Mouse (Mus musculus) cerebellum, adult 2 months (tissue): ENCODE measurements around the gene Tbxa2r. TPM values are rescaled to one million over a fixed set of nuclear protein-coding genes. Genes with fewer than 3 reads are reported as not detected.

Experiments
- DNase-seq, 2 experiments: peaks; one replicate each; pipeline ENCODE4 v3.0.0; 2021
- H3K27ac ChIP-seq: fragments of 200-500 bp; 2 replicates; pipeline ENCODE4 v1.5.1; 2012; ENCODE audit warnings: low read length, control low read depth, inconsistent platforms; ENCODE audit not compliant: insufficient read depth
- H3K27me3 ChIP-seq: fragments of 200-500 bp; 2 replicates; pipeline ENCODE4 v1.6.1; 2012; ENCODE audit warnings: inconsistent platforms, mild to moderate bottlenecking, low read length, moderate library complexity; ENCODE audit not compliant: control insufficient read depth, insufficient read depth
- H3K4me1 ChIP-seq: fragments of 200-500 bp; 2 replicates; pipeline ENCODE4 v1.6.1; 2011; ENCODE audit warnings: low read length; ENCODE audit not compliant: control insufficient read depth, insufficient read depth
- H3K4me3 ChIP-seq: fragments of 200-500 bp; replicated peaks from 2 replicates; pipeline ENCODE3; 2011; ENCODE audit warnings: mild to moderate bottlenecking, low read depth, low read length, control low read depth; ENCODE audit not compliant: insufficient read depth
- CTCF ChIP-seq: fragments of 200-500 bp; IDR thresholded peaks from 2 replicates; pipeline ENCODE4 v1.5.1; 2011; ENCODE audit warnings: low read depth, mild to moderate bottlenecking, control low read depth, low read length, moderate library complexity, borderline replicate concordance; ENCODE audit not compliant: insufficient read depth
- POLR2A ChIP-seq: fragments of 200-500 bp; IDR thresholded peaks from 2 replicates; pipeline ENCODE4 v1.6.1; 2011; ENCODE audit warnings: low read length, control low read depth, borderline replicate concordance; ENCODE audit not compliant: insufficient read depth
- WGBS: fragments of 180-500 bp; shearing (Covaris S2); methylation state at CpG from one replicate; pipeline ENCODE4 v1.1.7; 2018; 5-methylcytosine and 5-hydroxymethylcytosine counted together
- polyA plus RNA-seq: library from polyadenylated mRNA; depleted of rRNA; stranded (reverse); fragments of >200 nt; gene quantifications from 2 replicates; pipeline ENCODE4 v1.2.3, GENCODE M21; 2012

Tbxa2r gene
- polyA plus RNA-seq, 1 experiment = 3.2 TPM

GRCm38 (mm10) chr10:81323141-81323775 is 5.3 kb upstream of the Tbxa2r start:
- Histone ChIP-seq H3K4me3 (no peak overlapping the region), H3K27ac (no peak overlapping the region), H3K27me3 (no peaks in the 10 kb centered on the region), H3K4me1 (peaks cover 12% of the 10 kb centered on the region; the same call in 1 of the 2 replicates)
- TF ChIP-seq CTCF (no peak), POLR2A (no peak)
- DNase-seq = no peak
- WGBS = 86% methylated on average over 23 of the region's 23 CpGs

- DNase-seq = no peak
- Histone ChIP-seq H3K27ac (no peak overlapping the region), H3K27me3 (no peaks in the 10 kb centered on the region), H3K4me3 (no peak overlapping the region), H3K4me1 (peaks cover 9% of the 10 kb centered on the region; the same call in 1 of the 2 replicates)
- WGBS = 77% methylated on average over 18 of the region's 18 CpGs
- no peak for TF ChIP-seq CTCF
- TF ChIP-seq POLR2A = no peak
Observed at GRCm38 (mm10) chr10:81323791-81324530, 4.6 kb upstream of the Tbxa2r start.

GRCm38 (mm10) chr10:81325176-81325575 is 3.4 kb upstream of the Tbxa2r start:
- WGBS = 90% methylated on average over 21 of the region's 21 CpGs
- Histone ChIP-seq H3K27ac (no peak overlapping the region), H3K4me3 (no peak overlapping the region), H3K4me1 (no peaks in the 10 kb centered on the region), H3K27me3 (no peaks in the 10 kb centered on the region)
- TF ChIP-seq CTCF = no peak
- TF ChIP-seq POLR2A = no peak
- no peak for DNase-seq

GRCm38 (mm10) chr10:81325781-81326180 is 2.8 kb upstream of the Tbxa2r start:
- DNase-seq = no peak
- no peaks in the 10 kb centered on the region for H3K27me3 ChIP-seq
- no peak overlapping the region for H3K27ac ChIP-seq
- no peak for TF ChIP-seq CTCF
- no peak for TF ChIP-seq POLR2A
- H3K4me1 ChIP-seq = no peaks in the 10 kb centered on the region
- H3K4me3 ChIP-seq = no peak overlapping the region
- 90% methylated on average over 18 of the region's 18 CpGs for WGBS

GRCm38 (mm10) chr10:81326858-81327257 is 1.7 kb upstream of the Tbxa2r start:
- no peak for TF ChIP-seq CTCF
- no peak for TF ChIP-seq POLR2A
- 61% methylated on average over 6 of the region's 6 CpGs for WGBS

DNA sequence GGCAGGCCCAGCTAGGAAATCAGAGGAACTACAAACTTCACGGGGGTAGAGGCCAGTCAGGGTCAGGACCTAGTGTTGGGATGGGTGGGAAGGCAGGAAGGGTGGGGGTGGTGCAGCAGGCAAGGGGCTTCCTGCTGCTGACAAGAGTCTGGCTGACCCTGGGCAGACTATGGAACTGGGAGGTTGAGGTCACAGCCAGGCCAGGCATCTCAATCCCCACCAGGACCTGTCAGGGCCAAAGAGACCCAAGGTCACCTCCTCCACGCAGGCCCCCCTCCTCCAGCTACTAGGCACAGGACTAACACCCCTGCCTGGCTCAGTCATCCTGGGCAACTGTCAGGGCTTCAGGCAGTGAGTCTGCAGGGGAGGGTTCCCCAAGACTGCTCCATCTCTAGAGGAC is 572 bp upstream of the Tbxa2r start:
- no peaks in the 10 kb centered on the region for H3K4me1 ChIP-seq
- WGBS = 48% methylated on average over 2 of the region's 2 CpGs
- TF ChIP-seq POLR2A (no peak), CTCF (no peak)
- no peak overlapping the region for H3K27ac ChIP-seq
- no peak for DNase-seq
- H3K4me3 ChIP-seq = no peak overlapping the region
- H3K27me3 ChIP-seq = 0 out of 2 replicates have a peak, but pooled peaks cover 1% of the 10 kb centered on the region

More at GRCm38 (mm10) chr10:81326858-81327257, 1.7 kb upstream of the Tbxa2r start:
- no peak for DNase-seq
- Histone ChIP-seq H3K27ac (no peak overlapping the region), H3K27me3 (no peaks in the 10 kb centered on the region), H3K4me3 (no peak overlapping the region), H3K4me1 (no peaks in the 10 kb centered on the region)

DNA sequence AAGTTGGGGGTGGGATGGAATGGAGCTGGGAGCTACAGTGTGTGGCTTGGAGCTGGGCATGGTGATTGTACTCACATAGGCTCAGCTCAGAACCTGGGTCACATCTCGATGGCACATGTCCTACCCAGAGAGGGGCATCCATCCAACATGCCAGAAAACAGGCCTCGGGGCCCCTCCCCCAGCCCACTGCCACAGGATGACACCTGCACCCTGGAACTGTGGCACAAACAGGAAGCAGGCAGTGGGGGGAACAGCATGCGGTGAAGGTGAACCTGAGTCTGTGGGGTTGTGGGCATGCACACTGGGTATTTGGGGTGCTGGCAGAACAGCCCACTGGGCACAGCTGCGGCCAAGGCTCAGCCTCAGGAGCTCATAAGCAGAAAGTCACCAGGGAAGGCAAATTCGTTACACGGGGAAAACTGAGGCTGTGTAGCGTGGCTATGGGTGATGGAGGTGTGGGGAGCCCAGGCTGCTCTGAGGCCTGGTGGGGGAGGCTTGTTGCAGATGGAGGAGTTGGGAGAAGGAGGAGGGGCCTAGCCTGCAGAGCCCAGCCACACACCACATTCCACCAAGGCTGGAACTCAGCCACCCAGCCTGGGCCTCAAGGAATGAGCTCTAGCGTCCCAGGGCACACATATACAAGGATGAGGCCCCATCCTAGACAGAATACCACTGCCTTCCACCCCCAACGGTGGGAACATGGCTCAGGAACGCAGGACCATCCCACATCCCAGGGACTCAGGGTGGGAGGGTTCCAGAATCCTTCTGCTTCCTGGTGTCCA is 854 bp downstream of the Tbxa2r start:
- WGBS = 59% methylated on average over 10 of the region's 10 CpGs
- no peaks in the 10 kb centered on the region for H3K4me1 ChIP-seq
- 0 out of 2 replicates have a peak, but pooled peaks cover 1% of the 10 kb centered on the region for H3K27me3 ChIP-seq
- no peak for TF ChIP-seq POLR2A
- no peak for TF ChIP-seq CTCF
- DNase-seq = no peak
- no peak overlapping the region for H3K4me3 ChIP-seq
- no peak overlapping the region for H3K27ac ChIP-seq
